In the genomic region with DNA sequence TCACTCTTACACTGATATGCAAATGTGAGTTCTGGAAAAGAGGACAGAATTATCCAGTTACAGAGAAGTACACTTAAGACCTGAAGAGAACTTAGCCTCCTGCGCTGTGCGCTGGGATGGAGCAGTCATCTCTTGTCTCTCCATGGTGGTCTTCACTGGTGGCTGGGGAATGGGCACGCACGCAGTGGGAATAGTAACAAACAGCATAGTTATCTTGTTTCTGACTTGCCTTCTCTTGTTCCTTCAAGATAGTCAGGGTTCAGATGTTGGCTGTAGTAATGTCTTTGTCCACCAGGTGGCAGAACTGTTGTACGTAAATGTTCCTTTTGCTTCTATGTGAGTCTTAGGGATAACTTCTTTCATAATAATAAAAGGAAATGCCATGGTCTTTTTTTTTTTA, we compare ENCODE assay signal across 9 mouse cellular contexts. TPM values are rescaled to one million over a fixed set of nuclear protein-coding genes. Genes with fewer than 3 reads are reported as not detected.
DNase-seq lines count a peak whose midpoint lies in the region; ATAC-seq and TF ChIP-seq lines count a peak whose summit lies in the region.
"Had no signal": no experiment of that assay in that cellular context is flagged by ENCODE, and none has a peak within 500 bp of the region (broad histone marks: within the 10 kb centered on the region; RNA-seq: fewer than 3 reads in every experiment).

No protein-coding gene starts in this region.

- WGBS in intestine, embryonic 14.5 days: 23% methylated on average over 5 of the region's 5 CpGs
- whole genome bisulfite sequencing in intestine, embryonic 16.5 days: 31% methylated on average over 5 of the region's 5 CpGs

- no peaks in the 10 kb centered on the region for H3K4me1 ChIP-seq in intestine, embryonic 14.5 days (replicated peaks; ENCODE audit: control insufficient read depth, insufficient read depth, low read length)
- 0 out of 2 replicates have a peak, but pooled peaks cover 3% of the 10 kb centered on the region for H3K4me1 ChIP-seq in intestine, embryonic 16.5 days (ENCODE audit: control insufficient read depth, insufficient read depth, low read length)

- no peak for TF ChIP-seq POLR2A in brain, embryonic 14.5 days (IDR thresholded peaks at IDR 0.05; ENCODE audit: borderline replicate concordance, extremely low read depth, insufficient read depth, insufficient read length, poor library complexity, severe bottlenecking)

- ATAC-seq in intestine, embryonic 14.5 days (replicated peaks; ENCODE audit: low FRiP score, low TSS enrichment, low read depth): no peak
- no peak for ATAC-seq in intestine, embryonic 16.5 days
- ATAC-seq in erythroblast, adult 5-6 weeks (replicated peaks; ENCODE audit: low FRiP score, poor library complexity, severe bottlenecking): peak; percentile 85
- ATAC-seq in hematopoietic stem cell, adult 5-6 weeks (replicated peaks in 1 of 2; ENCODE audit: insufficient read depth in 1 of 2, low FRiP score in 2 of 2, low TSS enrichment in 1 of 2, low read depth in 1 of 2, poor library complexity in 2 of 2, severe bottlenecking in 2 of 2): peak; percentile 77 to 86

- peaks cover 14% of the 10 kb centered on the region for H3K36me3 ChIP-seq in intestine, embryonic 14.5 days (ENCODE audit: control insufficient read depth, insufficient read depth, low read length)
- no peaks in the 10 kb centered on the region for H3K36me3 ChIP-seq in intestine, embryonic 16.5 days (ENCODE audit: control insufficient read depth, insufficient read depth, low read length)

- no peak overlapping the region for H3K9ac ChIP-seq in intestine, embryonic 14.5 days (ENCODE audit: low read length)
- H3K9ac ChIP-seq in intestine, embryonic 16.5 days (ENCODE audit: low read depth, low read length): no peak overlapping the region
- H3K9ac ChIP-seq: embryonic facial prominence, embryonic 12.5 days had no signal

- no peak overlapping the region for H3K27ac ChIP-seq in intestine, embryonic 14.5 days (ENCODE audit: low read depth)
- H3K27ac ChIP-seq in intestine, embryonic 16.5 days (ENCODE audit: low read length): no peak overlapping the region
- H3K27ac ChIP-seq: embryonic facial prominence, embryonic 12.5 days had no signal

- peak; percentile 56; the same call in 1 of the 2 replicates for TF ChIP-seq CTCF in brain, embryonic 14.5 days (IDR thresholded peaks at IDR 0.05; ENCODE audit: borderline replicate concordance, extremely low read depth, insufficient read depth, insufficient read length)

- H3K4me2 ChIP-seq in intestine, embryonic 14.5 days (ENCODE audit: low read length): no peak overlapping the region
- H3K4me2 ChIP-seq in intestine, embryonic 16.5 days (ENCODE audit: low read depth, low read length): no peak overlapping the region
- H3K4me2 ChIP-seq: embryonic facial prominence, embryonic 12.5 days had no signal

- no peaks in the 10 kb centered on the region for H3K27me3 ChIP-seq in intestine, embryonic 14.5 days (replicated peaks; ENCODE audit: control insufficient read depth, insufficient read depth, low read length)
- H3K27me3 ChIP-seq in intestine, embryonic 16.5 days (replicated peaks; ENCODE audit: control insufficient read depth, insufficient read depth, low read length): no peaks in the 10 kb centered on the region
- H3K27me3 ChIP-seq: embryonic facial prominence, embryonic 12.5 days had no signal

- H3K9me3 ChIP-seq in intestine, embryonic 14.5 days (ENCODE audit: control insufficient read depth, low read length): no peaks in the 10 kb centered on the region
- no peaks in the 10 kb centered on the region for H3K9me3 ChIP-seq in intestine, embryonic 16.5 days (ENCODE audit: control insufficient read depth, low read length)
- H3K9me3 ChIP-seq: embryonic facial prominence, embryonic 12.5 days had no signal

- H3K4me3 ChIP-seq in intestine, embryonic 14.5 days (ENCODE audit: low read depth, low read length): no peak overlapping the region
- no peak overlapping the region for H3K4me3 ChIP-seq in intestine, embryonic 16.5 days (ENCODE audit: low read length)
- H3K4me3 ChIP-seq: embryonic facial prominence, embryonic 12.5 days had no signal

- DNase-seq in intestine, embryonic 14.5 days (ENCODE audit: low spot score): peak; percentile 90
- DNase-seq in brain, embryonic 14.5 days (ENCODE audit: low read depth): peak; percentile 92
- peak; percentile 76 for DNase-seq in left cerebral cortex, adult 11 months (ENCODE audit: low spot score)
- DNase-seq in mesoderm, embryonic 11.5 days (ENCODE audit: low read depth, low spot score): peak; percentile 80
- peak; percentile 70 to 80 for DNase-seq in spleen, postnatal 10 days (ENCODE audit: low spot score in 2 of 2)

RNA-seq across cellular contexts. Expression of a gene that starts 49.0 kb away (rescaled TPM):
- 15.9 and 16.7 TPM in 2 replicates for polyA plus RNA-seq in intestine, embryonic 14.5 days (2014; fragmentation: Nextera tagmentation; extraction: Ambion mirVana)
- 6.9 and 7.9 TPM in 2 replicates for polyA plus RNA-seq in intestine, embryonic 16.5 days (2015; fragmentation: Nextera tagmentation; extraction: Ambion mirVana)
- polyA plus RNA-seq in brain, embryonic 14.5 days (2012; rRNA removed): 14.9 and 19.1 TPM in 2 replicates
- 21.3 and 26.9 TPM in 2 replicates for total RNA-seq in erythroblast, adult 5-6 weeks (2015; ENCODE audit: low replicate concordance)
- 9.8 and 18.0 TPM in 2 replicates for total RNA-seq in erythroblast, adult 5-6 weeks (2017; ENCODE audit: low replicate concordance)
- 32.0 and 47.7 TPM in 2 replicates for total RNA-seq in hematopoietic stem cell, adult 5-6 weeks (2017)

Comparison
In these comparisons a context has a peak if more than half of its experiments do, and no peak if none do; other contexts are left out.
1. ATAC-seq: peak in erythroblast, adult 5-6 weeks (single experiment) and hematopoietic stem cell, adult 5-6 weeks (2 of 2); none in intestine, embryonic 14.5 days (single experiment) and intestine, embryonic 16.5 days (single experiment).
2. Peak in every context shown above with its lines, with median percentiles within 50 percentile points of each other: DNase-seq.